Mouse (Mus musculus) neural tube, embryonic 15.5 days (tissue): ENCODE data around the gene Slc35e2. TPM values are rescaled to one million over a fixed set of nuclear protein-coding genes. Genes with fewer than 3 reads are reported as not detected.
A peak's percentile ranks its signal among the peaks of the same experiment; 100 is the strongest.

Experiments
- ATAC-seq: fragments of 200-750 bp; cut with Nextera tagmentation; 2 replicates; pipeline ENCODE4 v1.8.0; 2017; ENCODE audit warnings: mild to moderate bottlenecking, moderate TSS enrichment, moderate library complexity; ENCODE audit not compliant: low FRiP score
- H3K27ac ChIP-seq: fragments of 300-500 bp; sonication (generic); replicated peaks from 2 replicates; pipeline ENCODE4 v1.5.1; 2015; ENCODE audit warnings: mild to moderate bottlenecking, inconsistent platforms
- H3K27me3 ChIP-seq: fragments of 300-500 bp; sonication (generic); replicated peaks from 2 replicates; pipeline ENCODE4 v1.6.1; 2015; ENCODE audit warnings: inconsistent platforms
- H3K36me3 ChIP-seq: fragments of 300-500 bp; sonication (generic); 2 replicates; pipeline ENCODE4 v1.6.1; 2015; ENCODE audit warnings: inconsistent platforms
- H3K4me1 ChIP-seq: fragments of 300-500 bp; sonication (generic); 2 replicates; pipeline ENCODE4 v1.6.1; 2015; ENCODE audit warnings: inconsistent platforms
- H3K4me2 ChIP-seq: fragments of 300-500 bp; sonication (generic); 2 replicates; pipeline ENCODE4 v1.6.1; 2015; ENCODE audit warnings: inconsistent platforms, mild to moderate bottlenecking, moderate library complexity
- H3K4me3 ChIP-seq: fragments of 300-500 bp; sonication (generic); replicated peaks from 2 replicates; pipeline ENCODE4 v1.5.1; 2015; ENCODE audit warnings: mild to moderate bottlenecking, inconsistent platforms
- H3K9ac ChIP-seq: fragments of 300-500 bp; sonication (generic); replicated peaks from 2 replicates; pipeline ENCODE4 v1.6.1; 2015; ENCODE audit warnings: mild to moderate bottlenecking, inconsistent platforms
- H3K9me3 ChIP-seq: fragments of 300-500 bp; sonication (generic); replicated peaks from 2 replicates; pipeline ENCODE4 v1.6.1; 2016; ENCODE audit warnings: inconsistent platforms
- WGBS: fragments of 180-500 bp; shearing (Covaris S2); methylation state at CpG from one replicate; pipeline ENCODE4 v1.1.7; 2015; ENCODE audit warnings: mixed read lengths; 5-methylcytosine and 5-hydroxymethylcytosine counted together
- polyA plus RNA-seq: library from polyadenylated mRNA; unstranded; fragments of >200 nt; fragmentation: Nextera tagmentation; extraction: Ambion mirVana; gene quantifications from 2 replicates; pipeline ENCODE4 v1.2.1, GENCODE M21; 2015

Slc35e2 gene
- polyA plus RNA-seq, 1 experiment from 2014 or later: 14.4 TPM

- Histone ChIP-seq H3K4me2 (peak overlapping the region; percentile 85), H3K36me3 (peaks cover 4% of the 10 kb centered on the region), H3K4me3 (peak overlapping the region; percentile 99), H3K27me3 (no peaks in the 10 kb centered on the region), H3K4me1 (peaks cover 26% of the 10 kb centered on the region), H3K9ac (peak overlapping the region; percentile 97), H3K9me3 (no peaks in the 10 kb centered on the region), H3K27ac (peak overlapping the region; percentile 97)
- WGBS: 3% methylated on average over 31 of the region's 31 CpGs
- peak; percentile 48 for ATAC-seq
Observed at GRCm38 (mm10) chr4:155601997-155602456, 811 bp downstream of the Slc35e2 start.

- peak overlapping the region; percentile 85 for H3K4me2 ChIP-seq
- ATAC-seq: no peak
- WGBS: 71% methylated on average over 1 of the region's 1 CpGs
- peaks cover 4% of the 10 kb centered on the region for H3K36me3 ChIP-seq
- no peaks in the 10 kb centered on the region for H3K9me3 ChIP-seq
- peak overlapping the region; percentile 99 for H3K4me3 ChIP-seq
- H3K9ac ChIP-seq: peak overlapping the region; percentile 97
- H3K27me3 ChIP-seq: no peaks in the 10 kb centered on the region
- no peak overlapping the region for H3K27ac ChIP-seq
- H3K4me1 ChIP-seq: peaks cover 26% of the 10 kb centered on the region
Observed at GRCm38 (mm10) chr4:155602753-155603152, 1.5 kb downstream of the Slc35e2 start.

GRCm38 (mm10) chr4:155603801-155604200, 2.6 kb downstream of the Slc35e2 start:
- Histone ChIP-seq H3K9me3 (no peaks in the 10 kb centered on the region), H3K4me1 (peaks cover 26% of the 10 kb centered on the region), H3K27me3 (no peaks in the 10 kb centered on the region), H3K9ac (no peak overlapping the region), H3K36me3 (peaks cover 4% of the 10 kb centered on the region), H3K27ac (no peak overlapping the region), H3K4me3 (no peak overlapping the region), H3K4me2 (no peak overlapping the region)
- WGBS: 97% methylated on average over 6 of the region's 6 CpGs
- ATAC-seq: no peak

GRCm38 (mm10) chr4:155605132-155605531, 3.9 kb downstream of the Slc35e2 start:
- no peak overlapping the region for H3K27ac ChIP-seq
- no peak for ATAC-seq
- no peaks in the 10 kb centered on the region for H3K9me3 ChIP-seq
- peaks cover 9% of the 10 kb centered on the region for H3K36me3 ChIP-seq
- H3K27me3 ChIP-seq: no peaks in the 10 kb centered on the region
- 97% methylated on average over 4 of the region's 4 CpGs for WGBS
- peaks cover 26% of the 10 kb centered on the region for H3K4me1 ChIP-seq
- H3K4me3 ChIP-seq: no peak overlapping the region
- no peak overlapping the region for H3K9ac ChIP-seq
- H3K4me2 ChIP-seq: no peak overlapping the region

GRCm38 (mm10) chr4:155606825-155607224, 5.6 kb downstream of the Slc35e2 start:
- peaks cover 22% of the 10 kb centered on the region for H3K36me3 ChIP-seq
- no peak overlapping the region for H3K27ac ChIP-seq
- H3K4me1 ChIP-seq: peaks cover 21% of the 10 kb centered on the region
- ATAC-seq: no peak
- no peaks in the 10 kb centered on the region for H3K9me3 ChIP-seq
- H3K9ac ChIP-seq: no peak overlapping the region
- no peak overlapping the region for H3K4me3 ChIP-seq
- no peaks in the 10 kb centered on the region for H3K27me3 ChIP-seq
- WGBS: 88% methylated on average over 2 of the region's 2 CpGs
- no peak overlapping the region for H3K4me2 ChIP-seq

GRCm38 (mm10) chr4:155611860-155612259, 10.6 kb downstream of the Slc35e2 start:
- no peak overlapping the region for H3K4me2 ChIP-seq
- no peak for ATAC-seq
- 96% methylated on average over 3 of the region's 3 CpGs for WGBS

GRCm38 (mm10) chr4:155613264-155613663, 12.0 kb downstream of the Slc35e2 start:
- H3K9ac ChIP-seq: no peak overlapping the region
- H3K27ac ChIP-seq: no peak overlapping the region
- H3K4me3 ChIP-seq: no peak overlapping the region
- 95% methylated on average over 3 of the region's 3 CpGs for WGBS
- H3K36me3 ChIP-seq: peaks cover 76% of the 10 kb centered on the region
- no peaks in the 10 kb centered on the region for H3K27me3 ChIP-seq
- no peaks in the 10 kb centered on the region for H3K4me1 ChIP-seq
- no peak overlapping the region for H3K4me2 ChIP-seq
- no peaks in the 10 kb centered on the region for H3K9me3 ChIP-seq
- ATAC-seq: no peak

More at GRCm38 (mm10) chr4:155611860-155612259, 10.6 kb downstream of the Slc35e2 start:
- H3K36me3 ChIP-seq: peaks cover 62% of the 10 kb centered on the region
- no peaks in the 10 kb centered on the region for H3K9me3 ChIP-seq
- H3K27ac ChIP-seq: no peak overlapping the region
- no peaks in the 10 kb centered on the region for H3K27me3 ChIP-seq
- no peak overlapping the region for H3K9ac ChIP-seq
- no peak overlapping the region for H3K4me3 ChIP-seq
- no peaks in the 10 kb centered on the region for H3K4me1 ChIP-seq

- 95% methylated on average over 5 of the region's 5 CpGs for WGBS
- Histone ChIP-seq H3K4me1 (peaks cover under 1% of the 10 kb centered on the region; the same call in 1 of the 2 replicates), H3K9ac (no peak overlapping the region), H3K27ac (no peak overlapping the region), H3K36me3 (peaks cover 76% of the 10 kb centered on the region), H3K9me3 (no peaks in the 10 kb centered on the region), H3K27me3 (no peaks in the 10 kb centered on the region), H3K4me3 (no peak overlapping the region), H3K4me2 (no peak overlapping the region)
- no peak for ATAC-seq
Observed at GRCm38 (mm10) chr4:155618321-155618720, 17.1 kb downstream of the Slc35e2 start.

GRCm38 (mm10) chr4:155624338-155625291, 23.4 kb downstream of the Slc35e2 start, which contains the start of gene Cdk11b:
TSS of gene Cdk11b (plus strand) at chr4:155624854.
- Histone ChIP-seq H3K4me3 (peak within 1 kb of the TSS; percentile 95), H3K36me3 (peaks cover 45% of the 10 kb centered on the region), H3K27me3 (no peaks in the 10 kb centered on the region), H3K9me3 (no peaks in the 10 kb centered on the region), H3K4me2 (peak within 1 kb of the TSS; percentile 63), H3K27ac (peak within 1 kb of the TSS; percentile 96), H3K9ac (peak within 1 kb of the TSS; percentile 75), H3K4me1 (peaks cover 11% of the 10 kb centered on the region)
- peak; percentile 100 for ATAC-seq
- WGBS: under 1% methylated on average over 84 of the region's 84 CpGs

GRCm38 (mm10) chr4:155630267-155630666, 29.1 kb downstream of the Slc35e2 start:
- 92% methylated on average over 6 of the region's 6 CpGs for WGBS
- Histone ChIP-seq H3K9ac (no peak overlapping the region), H3K4me1 (peaks cover 3% of the 10 kb centered on the region), H3K4me2 (no peak overlapping the region), H3K9me3 (no peaks in the 10 kb centered on the region), H3K4me3 (no peak overlapping the region), H3K36me3 (peaks cover 71% of the 10 kb centered on the region), H3K27me3 (no peaks in the 10 kb centered on the region), H3K27ac (no peak overlapping the region)
- no peak for ATAC-seq

- H3K4me2 ChIP-seq: no peak overlapping the region
- no peak for ATAC-seq
- H3K4me1 ChIP-seq: no peaks in the 10 kb centered on the region
- H3K9me3 ChIP-seq: no peaks in the 10 kb centered on the region
- H3K36me3 ChIP-seq: peaks cover 88% of the 10 kb centered on the region
- H3K27ac ChIP-seq: no peak overlapping the region
- H3K27me3 ChIP-seq: no peaks in the 10 kb centered on the region
- no peak overlapping the region for H3K9ac ChIP-seq
- no peak overlapping the region for H3K4me3 ChIP-seq
Observed at GRCm38 (mm10) chr4:155635766-155636499, 34.7 kb downstream of the Slc35e2 start.
